Mouse (Mus musculus) heart, adult 2 months (tissue): ENCODE results near the gene Washc2. TPM values are rescaled to one million over a fixed set of nuclear protein-coding genes. Genes with fewer than 3 reads are reported as not detected.
"Not testable (repeated sequence)": the region's sequence is repeated elsewhere in the genome, so short reads cannot be mapped to it uniquely, and the experiment has no call there.

Source experiments
- DNase-seq, 2 experiments: peaks; one replicate each; pipeline ENCODE4 v3.0.0; 2021
- H3K27ac ChIP-seq: fragments of 200-600 bp; 2 replicates; pipeline ENCODE4 v1.8.1; 2022
- H3K27me3 ChIP-seq: fragments of 200-500 bp; 2 replicates; pipeline ENCODE4 v1.6.1; 2012; ENCODE audit warnings: mild to moderate bottlenecking, low read length, inconsistent platforms, mixed read lengths; ENCODE audit not compliant: control insufficient read depth, insufficient read depth
- H3K36me3 ChIP-seq: fragments of 200-500 bp; 2 replicates; pipeline ENCODE4 v1.6.1; 2012; ENCODE audit warnings: low read length, inconsistent platforms; ENCODE audit not compliant: control insufficient read depth, insufficient read depth
- H3K4me1 ChIP-seq: fragments of 200-500 bp; 2 replicates; pipeline ENCODE4 v1.6.1; 2011; ENCODE audit warnings: low read length; ENCODE audit not compliant: control insufficient read depth, insufficient read depth
- H3K4me3 ChIP-seq: fragments of 200-600 bp; 2 replicates; pipeline ENCODE4 v1.8.1; 2022
- H3K79me2 ChIP-seq: fragments of 200-500 bp; replicated peaks from 2 replicates; pipeline ENCODE4 v1.6.1; 2012; ENCODE audit warnings: mild to moderate bottlenecking, inconsistent platforms, low read length, moderate library complexity, mixed read lengths; ENCODE audit not compliant: control insufficient read depth, insufficient read depth
- H3K9ac ChIP-seq: fragments of 200-500 bp; 2 replicates; pipeline ENCODE4 v1.6.1; 2012; ENCODE audit warnings: low read depth, mild to moderate bottlenecking, control low read depth, inconsistent platforms, low read length, mixed read lengths
- CTCF ChIP-seq: fragments of 200-600 bp; IDR thresholded peaks from 2 replicates; pipeline ENCODE4 v1.8.1; 2022; ENCODE audit warnings: antibody characterized with exemption, mild to moderate bottlenecking, moderate library complexity
- EP300 ChIP-seq: fragments of 200-500 bp; IDR thresholded peaks from 2 replicates; pipeline ENCODE4 v1.6.1; 2011; ENCODE audit warnings: low read depth, low read length, control low read depth; ENCODE audit not compliant: insufficient read depth
- POLR2A ChIP-seq: fragments of 200-500 bp; IDR thresholded peaks from 2 replicates; pipeline ENCODE4 v1.6.1; 2011; ENCODE audit warnings: mild to moderate bottlenecking, low read depth, low read length, control low read depth; ENCODE audit not compliant: insufficient read depth
- WGBS: fragments of 180-500 bp; shearing (Covaris S2); methylation state at CpG from one replicate; pipeline ENCODE4 v1.1.7; 2018; 5-methylcytosine and 5-hydroxymethylcytosine counted together
- intact Hi-C: fragments of 180-260 bp; cut with DNase I; formaldehyde crosslinking; loops from one replicate; pipeline ENCODE4 v1.15.1; 2025
- polyA plus RNA-seq: library from polyadenylated mRNA; depleted of rRNA; stranded (reverse); fragments of >200 nt; gene quantifications from 2 replicates; pipeline ENCODE4 v1.2.3, GENCODE M21; 2012
- total RNA-seq, 2 experiments: library from RNA; stranded (reverse); gene quantifications; 2 replicates each; pipeline ENCODE4 v1.2.3; 2021

The Washc2 gene
- total and polyA plus RNA-seq, 3 experiments = 17.7 to 24.5 (median 18.1) TPM

GRCm38 (mm10) chr6:116198173-116198572 lies 9.7 kb upstream of the Washc2 start:
- H3K9ac ChIP-seq = no peak overlapping the region
- H3K27me3 ChIP-seq = 0 out of 2 replicates have a peak, but pooled peaks cover 2% of the 10 kb centered on the region
- H3K4me3 ChIP-seq = no peak overlapping the region
- no peaks in the 10 kb centered on the region for H3K36me3 ChIP-seq
- intact Hi-C loops = no loop called here
- no peak overlapping the region for H3K27ac ChIP-seq
- no peak for TF ChIP-seq POLR2A
- TF ChIP-seq CTCF = peak; percentile 79
- TF ChIP-seq EP300 = no peak
- no peak for DNase-seq
- H3K79me2 ChIP-seq = no peaks in the 10 kb centered on the region
- WGBS = 29% methylated on average over 3 of the region's 3 CpGs
- no peaks in the 10 kb centered on the region for H3K4me1 ChIP-seq

GRCm38 (mm10) chr6:116199682-116200081 lies 8.2 kb upstream of the Washc2 start:
- DNase-seq = no peak
- no peak overlapping the region for H3K27ac ChIP-seq
- H3K79me2 ChIP-seq = no peaks in the 10 kb centered on the region
- intact Hi-C loops = no loop called here
- H3K27me3 ChIP-seq = 0 out of 2 replicates have a peak, but pooled peaks cover 2% of the 10 kb centered on the region
- no peaks in the 10 kb centered on the region for H3K4me1 ChIP-seq
- H3K36me3 ChIP-seq = no peaks in the 10 kb centered on the region
- no peak for TF ChIP-seq POLR2A
- no peak for TF ChIP-seq EP300
- no peak for TF ChIP-seq CTCF
- WGBS = 43% methylated on average over 2 of the region's 2 CpGs
- no peak overlapping the region for H3K4me3 ChIP-seq
- no peak overlapping the region for H3K9ac ChIP-seq

- DNase-seq = peak; percentile 52 to 56
- TF ChIP-seq EP300 (no peak), CTCF (no peak), POLR2A (no peak)
- Histone ChIP-seq H3K36me3 (peaks cover 1% of the 10 kb centered on the region; the same call in 1 of the 2 replicates), H3K27me3 (no peaks in the 10 kb centered on the region), H3K4me3 (no peak overlapping the region), H3K4me1 (no peaks in the 10 kb centered on the region), H3K79me2 (no peaks in the 10 kb centered on the region), H3K27ac (no peak overlapping the region), H3K9ac (no peak overlapping the region)
- 53% methylated on average over 11 of the region's 11 CpGs for WGBS
- intact Hi-C loops = loop anchor here (2.0 kb wide), 1 partner anchor 217 kb away; no protein-coding TSS in a partner anchor
Observed at GRCm38 (mm10) chr6:116227767-116228166, 19.9 kb downstream of the Washc2 start.

GRCm38 (mm10) chr6:116228785-116229525 lies 21.1 kb downstream of the Washc2 start:
- Histone ChIP-seq H3K9ac (no peak overlapping the region), H3K4me1 (no peaks in the 10 kb centered on the region), H3K27me3 (no peaks in the 10 kb centered on the region), H3K4me3 (no peak overlapping the region), H3K79me2 (no peaks in the 10 kb centered on the region), H3K27ac (no peak overlapping the region), H3K36me3 (peaks cover 1% of the 10 kb centered on the region; the same call in 1 of the 2 replicates)
- TF ChIP-seq POLR2A (no peak), EP300 (0 out of 2 replicates have a peak, but pooled peaks have one; percentile 38), CTCF (peak; percentile 96)
- DNase-seq = peak; percentile 75 to 78
- 58% methylated on average over 12 of the region's 12 CpGs for WGBS
- intact Hi-C loops = loop anchor here (2.0 kb wide), 1 partner anchor 218 kb away; no protein-coding TSS in a partner anchor

GRCm38 (mm10) chr6:116234821-116235220 lies 27.0 kb downstream of the Washc2 start:
- H3K4me3 ChIP-seq, H3K36me3 ChIP-seq, H3K27ac ChIP-seq, H3K79me2 ChIP-seq, DNase-seq, H3K9ac ChIP-seq, H3K27me3 ChIP-seq, H3K4me1 ChIP-seq, intact Hi-C loops: not testable (repeated sequence)
- WGBS = 96% methylated on average over 2 of the region's 2 CpGs

GRCm38 (mm10) chr6:116235336-116235735 lies 27.5 kb downstream of the Washc2 start:
- no peak overlapping the region for H3K9ac ChIP-seq
- peaks cover 7% of the 10 kb centered on the region for H3K36me3 ChIP-seq
- DNase-seq = peak in 1 of 2 experiments; percentile 24
- no peaks in the 10 kb centered on the region for H3K79me2 ChIP-seq
- H3K27ac ChIP-seq = no peak overlapping the region
- H3K4me1 ChIP-seq = no peaks in the 10 kb centered on the region
- H3K27me3 ChIP-seq = no peaks in the 10 kb centered on the region
- TF ChIP-seq CTCF = no peak
- no peak for TF ChIP-seq EP300
- no peak for TF ChIP-seq POLR2A
- WGBS = 22% methylated on average over 5 of the region's 5 CpGs
- H3K4me3 ChIP-seq = no peak overlapping the region
- intact Hi-C loops = no loop called here
